Mouse (Mus musculus) adrenal gland, adult 2 months (tissue): ENCODE measurements around the gene Myoc. TPM values are rescaled to one million over a fixed set of nuclear protein-coding genes. Genes with fewer than 3 reads are reported as not detected.

Source experiments
- DNase-seq: peaks from one replicate; pipeline ENCODE4 v3.0.0; 2021
- microRNA-seq, 2 experiments: library from miRNA; unstranded; fragments of <30 nt; microRNA quantifications; one replicate each; pipeline ENCODE4 v1.2.0; 2021
- polyA plus RNA-seq: library from polyadenylated mRNA; depleted of rRNA; stranded (reverse); fragments of >200 nt; gene quantifications from 2 replicates; pipeline ENCODE4 v1.2.3, GENCODE M21; 2012; rRNA removed
- total RNA-seq, 2 experiments: library from RNA; stranded (reverse); gene quantifications; 2 replicates each; pipeline ENCODE4 v1.2.3; 2021

The Myoc gene
- total and polyA plus RNA-seq, 3 experiments: 1.4 to 4.7 (median 2.1) TPM

DNA sequence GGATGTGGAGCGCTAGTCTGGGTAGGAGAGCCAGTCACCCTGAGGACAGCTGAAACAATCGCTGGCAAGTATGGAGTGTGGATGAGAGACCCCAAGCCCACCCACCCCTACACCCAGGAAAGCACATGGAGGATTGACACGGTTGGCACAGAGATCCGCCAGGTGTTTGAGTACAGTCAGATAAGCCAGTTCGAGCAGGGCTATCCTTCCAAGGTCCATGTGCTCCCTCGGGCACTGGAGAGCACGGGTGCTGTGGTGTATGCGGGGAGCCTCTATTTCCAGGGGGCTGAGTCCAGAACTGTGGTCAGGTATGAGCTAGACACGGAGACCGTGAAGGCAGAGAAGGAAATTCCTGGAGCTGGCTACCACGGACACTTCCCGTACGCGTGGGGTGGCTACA lies 9.5 kb downstream of the Myoc start:
- DNase-seq: no peak

DNA sequence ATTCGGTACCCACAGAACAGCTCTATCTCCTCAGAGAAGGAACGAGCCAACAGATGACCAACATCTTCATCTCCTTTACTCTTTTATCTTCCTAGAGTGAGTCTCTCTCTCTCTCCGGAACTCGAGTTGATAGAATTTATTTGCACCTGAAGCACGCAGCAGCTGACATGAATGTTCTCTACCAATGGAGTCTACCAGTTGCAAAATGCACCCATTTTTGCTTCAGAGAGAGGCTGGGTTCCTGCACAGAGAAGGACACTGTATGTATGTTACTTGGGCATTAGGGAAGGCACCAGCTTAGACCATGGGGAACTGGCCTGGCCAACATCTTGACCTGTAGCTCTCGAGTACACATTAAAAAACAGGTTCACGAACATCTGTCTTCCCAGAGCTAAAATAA lies 19.2 kb downstream of the Myoc start, which contains the start of gene Myocos:
TSS of gene Myocos (minus strand) at position 101 of the 400 bp plus-strand sequence.
- DNase-seq: no peak

DNA sequence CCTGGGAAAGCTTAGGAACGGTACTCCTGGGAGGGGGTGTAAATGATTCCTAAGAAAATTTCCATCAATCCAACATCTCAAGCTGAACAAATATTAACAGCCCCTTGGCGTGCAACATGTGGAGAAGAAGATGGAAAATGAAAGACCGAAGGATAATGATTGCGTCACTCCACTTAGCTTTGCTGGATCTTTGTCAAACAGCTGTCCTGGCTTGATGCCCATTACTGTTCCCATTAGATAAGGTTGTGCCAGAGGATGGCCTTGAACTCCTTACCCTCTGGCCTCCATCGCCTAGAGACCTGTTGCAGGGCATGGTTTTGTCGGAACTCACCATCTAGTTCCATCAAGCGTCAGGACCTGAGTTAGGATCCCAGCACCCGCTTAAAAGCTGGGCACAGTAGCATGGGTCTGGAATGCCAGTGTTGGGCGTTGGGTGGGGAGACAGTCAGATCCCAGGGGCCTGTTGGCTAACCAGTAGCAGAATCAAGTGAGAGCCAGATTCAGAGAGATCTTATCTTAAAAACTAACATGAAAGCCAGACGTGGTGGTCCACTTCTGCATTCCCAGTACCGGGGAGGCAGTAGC lies 21.4 kb downstream of the Myoc start:
- DNase-seq: peak; percentile 36

DNA sequence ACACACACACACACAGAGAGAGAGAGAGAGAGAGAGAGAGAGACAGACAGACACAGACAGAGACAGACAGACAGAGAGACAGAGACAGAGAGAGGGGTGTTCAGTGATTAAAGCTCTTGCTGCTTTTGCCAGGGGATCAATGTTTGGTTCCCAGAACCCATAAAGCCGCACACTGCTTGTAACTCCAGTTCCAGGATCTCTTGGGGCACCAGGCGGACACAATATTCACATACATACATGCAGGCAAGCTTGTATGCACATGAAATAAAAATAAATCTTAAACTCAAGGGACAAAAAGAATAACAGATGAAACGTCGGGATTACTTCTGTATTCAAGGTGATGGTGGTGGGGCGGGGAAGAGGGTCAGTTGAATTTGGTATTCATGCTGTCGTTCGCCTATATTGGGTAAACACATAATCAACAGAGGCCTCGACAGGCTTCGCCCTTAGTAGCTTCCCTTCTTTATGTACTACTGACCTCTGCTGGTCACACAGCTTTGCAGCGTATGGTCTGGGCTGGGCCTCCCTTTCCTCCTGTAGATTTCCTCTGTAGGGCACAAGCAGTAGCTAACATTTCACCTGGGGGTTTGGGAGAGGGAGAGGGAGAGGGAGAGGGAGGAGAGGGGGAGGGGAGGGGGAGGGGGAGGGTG lies 26.0 kb downstream of the Myoc start:
- peak; percentile 73 for DNase-seq

DNA sequence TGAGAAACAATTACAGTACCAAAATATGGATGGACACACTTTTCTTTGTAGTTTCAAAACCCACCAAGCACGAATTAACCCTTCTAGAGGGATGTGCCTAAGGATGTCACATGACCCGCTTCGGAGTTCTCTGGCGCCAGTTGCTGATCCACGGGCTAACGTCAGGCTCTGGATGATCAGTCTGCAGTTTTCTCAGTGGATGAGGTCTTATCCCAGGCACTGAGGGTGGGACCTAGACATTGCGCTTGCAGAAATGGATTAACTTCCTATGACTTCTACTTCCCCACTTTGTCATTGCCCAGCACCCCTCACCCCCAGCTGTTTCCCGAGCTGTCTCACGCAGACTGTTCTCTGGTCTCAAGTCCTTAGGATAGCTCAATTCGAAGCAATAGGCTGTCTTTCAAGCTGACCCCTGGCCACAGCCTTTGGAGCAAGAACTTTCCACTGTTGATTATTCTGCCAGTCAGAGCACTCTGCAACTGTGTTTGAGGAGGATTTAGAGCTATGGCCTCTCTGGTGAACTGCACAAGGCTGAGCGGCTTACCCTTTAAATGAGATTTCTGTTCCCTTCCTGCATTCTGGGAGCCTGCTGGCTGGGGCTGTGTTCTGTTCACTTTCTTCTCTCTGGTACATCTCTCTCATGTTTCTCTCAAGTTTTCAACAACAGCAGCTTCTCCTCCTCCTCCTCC lies 26.7 kb downstream of the Myoc start:
- peak; percentile 12 for DNase-seq

DNA sequence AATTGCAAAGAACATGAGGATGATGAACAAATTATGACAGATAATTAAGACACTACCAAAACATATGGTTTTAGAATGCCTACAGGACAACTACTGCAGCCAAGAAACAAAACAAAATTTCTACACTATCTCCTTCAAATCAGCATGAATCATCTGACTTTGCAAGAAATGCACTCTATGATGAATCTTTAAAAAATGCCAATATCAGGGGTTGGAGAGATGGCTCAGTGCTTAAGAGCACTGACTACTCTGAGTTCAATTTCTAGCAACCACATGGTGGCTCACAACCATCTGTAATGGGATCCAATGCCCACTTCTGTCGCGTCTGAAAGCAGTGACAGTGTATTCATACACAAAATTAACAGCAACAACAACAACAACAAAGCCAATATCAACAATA lies 54.8 kb downstream of the Myoc start:
- DNase-seq: no peak

DNA sequence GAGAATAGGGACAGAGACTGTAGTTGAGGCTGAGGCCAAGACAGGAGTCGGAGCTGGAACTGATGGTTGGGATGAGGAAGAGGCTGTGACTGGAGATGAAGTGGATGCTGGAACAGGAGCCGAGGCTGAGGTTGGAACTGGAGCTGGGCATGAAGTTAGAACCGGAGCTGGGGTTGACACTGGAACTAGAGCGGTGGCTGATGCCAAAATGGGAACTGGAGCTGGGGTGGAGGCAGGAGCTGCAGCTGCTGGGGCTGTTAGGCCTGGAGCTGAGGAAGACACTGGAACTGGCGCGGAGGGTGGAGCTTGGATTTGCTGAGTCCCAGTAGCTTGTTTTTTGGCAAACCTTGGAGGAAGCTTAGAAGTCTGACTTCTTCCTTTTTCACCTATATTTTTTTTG lies 58.9 kb downstream of the Myoc start:
- no peak for DNase-seq

Small RNA genes lying within 50 kb of the gene (microRNA-seq; reads per million reads assigned to microRNA genes)
- 0 reads per million in 2 experiments for gene Gm27616

Other genes with a start within 250 kb of the Myoc start
- gene Dnm3, start 161.1 kb upstream of the Myoc start, total RNA-seq: 10 to 100 TPM; 11.6 to 18.1 TPM
- 3.3 and 3.8 TPM in 2 replicates for gene Dnm3, start 161.1 kb upstream of the Myoc start, polyA plus RNA-seq
- gene Mettl13, start 90.6 kb upstream of the Myoc start, total RNA-seq: 10 to 100 TPM; 13.2 to 18.3 TPM
- gene Mettl13, start 90.6 kb upstream of the Myoc start, polyA plus RNA-seq: 4.7 and 6.2 TPM in 2 replicates
- 10 to 100 TPM; 31.1 to 41.2 TPM for gene Vamp4, start 68.6 kb upstream of the Myoc start, total RNA-seq
- 12.1 and 15.2 TPM in 2 replicates for gene Vamp4, start 68.6 kb upstream of the Myoc start, polyA plus RNA-seq
- gene Myocos, start 19.1 kb downstream of the Myoc start, total RNA-seq: not detected
- not detected in 2 replicates for gene Myocos, start 19.1 kb downstream of the Myoc start, polyA plus RNA-seq
- 100 to 1,000 TPM in 1 of 2 experiments, 10 to 100 TPM in 1; 92.4 to 229 TPM for gene Prrc2c, start 101.4 kb downstream of the Myoc start, total RNA-seq
- gene Prrc2c, start 101.4 kb downstream of the Myoc start, polyA plus RNA-seq: 27.8 and 43.9 TPM in 2 replicates
- 1 to 10 TPM; 1.2 to 2.1 TPM for gene Fmo4, start 174.8 kb downstream of the Myoc start, total RNA-seq
- gene Fmo4, start 174.8 kb downstream of the Myoc start, polyA plus RNA-seq: 0.17 and 0.46 TPM in 2 replicates
- 100 to 1,000 TPM; 241 to 652 TPM for gene Fmo1, start 227.5 kb downstream of the Myoc start, total RNA-seq
- 20.8 and 29.8 TPM in 2 replicates for gene Fmo1, start 227.5 kb downstream of the Myoc start, polyA plus RNA-seq